Mouse (Mus musculus): ENCODE measurements around the gene Exoc6.

DNA sequence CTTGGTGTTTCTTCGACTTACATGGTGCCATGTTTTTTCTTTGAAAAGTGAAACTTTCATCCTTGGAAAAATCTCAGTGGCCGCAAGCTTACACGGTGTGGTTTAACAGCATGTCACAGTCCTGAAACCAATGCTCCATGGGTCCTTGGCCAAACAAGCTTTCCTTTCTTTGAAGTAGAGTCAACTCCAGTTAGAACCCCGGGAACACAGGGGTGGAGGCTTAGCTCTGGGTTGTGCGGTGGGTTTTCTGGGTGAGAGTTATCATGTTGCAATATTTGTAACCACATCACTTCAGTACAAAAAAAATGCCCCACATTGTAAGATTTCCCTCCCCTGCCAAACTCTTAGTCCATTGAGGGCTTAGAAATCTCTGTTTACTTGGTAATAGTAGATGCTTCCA lies 155.5 kb downstream of the Exoc6 start:
- no peak for TF ChIP-seq CTCF (IDR thresholded peaks at IDR 0.05; ENCODE audit: low read depth)
- TF ChIP-seq EP300 (IDR thresholded peaks at IDR 0.05; ENCODE audit: low read depth) = no peak
